Mouse (Mus musculus): ENCODE results near the gene Cul5. TPM values are rescaled to one million over a fixed set of nuclear protein-coding genes. Genes with fewer than 3 reads are reported as not detected.

Cul5 gene
- polyA plus RNA-seq, 1 experiment from 2014 or later, result 41.5 TPM

DNA sequence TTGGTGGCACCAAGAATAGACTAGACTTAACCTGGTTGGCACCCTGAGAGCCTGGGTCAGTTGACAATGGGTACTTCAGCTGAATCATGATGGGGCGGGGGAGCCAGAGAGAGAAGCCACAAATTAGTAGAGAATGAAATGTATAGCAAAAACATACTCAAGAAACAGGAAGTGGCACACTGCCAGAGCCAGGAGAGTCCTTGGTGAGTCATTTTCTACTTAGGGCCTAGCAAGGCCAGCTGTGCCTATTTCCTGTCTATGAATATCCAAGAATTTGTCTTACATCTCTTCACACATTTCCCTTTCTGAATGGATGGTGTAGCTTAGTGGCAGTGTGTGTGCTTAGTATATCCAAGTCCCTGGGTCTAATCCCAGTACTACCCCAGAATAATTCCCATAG, 66.4 kb downstream of the Cul5 start:
- H3K9ac ChIP-seq, result no peak overlapping the region
- H3K9me3 ChIP-seq, result no peaks in the 10 kb centered on the region
- H3K27me3 ChIP-seq, result no peaks in the 10 kb centered on the region
- ATAC-seq (ENCODE audit: low FRiP score), result no peak
- H3K4me1 ChIP-seq (replicated peaks), result peaks cover 14% of the 10 kb centered on the region
- H3K36me3 ChIP-seq, result peaks cover 8% of the 10 kb centered on the region; the same call in 1 of the 2 replicates
- H3K27ac ChIP-seq, result no peak overlapping the region
- H3K4me2 ChIP-seq, result no peak overlapping the region
- WGBS, result 91% methylated on average over 1 of the region's 1 CpGs
- H3K4me3 ChIP-seq, result no peak overlapping the region

GRCm38 (mm10) chr9:53601541-53601940, 68.3 kb downstream of the Cul5 start:
- Histone ChIP-seq H3K4me1 (replicated peaks) (peaks cover 9% of the 10 kb centered on the region; the same call in 1 of the 2 replicates), H3K4me2 (no peak overlapping the region), H3K27me3 (no peaks in the 10 kb centered on the region), H3K9me3 (no peaks in the 10 kb centered on the region), H3K9ac (no peak overlapping the region), H3K4me3 (no peak overlapping the region), H3K36me3 (peaks cover 8% of the 10 kb centered on the region; the same call in 1 of the 2 replicates), H3K27ac (no peak overlapping the region)
- ATAC-seq (ENCODE audit: low FRiP score), result no peak
- WGBS, result 94% methylated on average over 2 of the region's 2 CpGs

- ATAC-seq (ENCODE audit: low FRiP score), result no peak
- peaks cover 19% of the 10 kb centered on the region for H3K36me3 ChIP-seq
- no peaks in the 10 kb centered on the region for H3K27me3 ChIP-seq
- H3K4me2 ChIP-seq, result no peak overlapping the region
- no peak overlapping the region for H3K4me3 ChIP-seq
- H3K27ac ChIP-seq, result no peak overlapping the region
- no peaks in the 10 kb centered on the region for H3K9me3 ChIP-seq
- 79% methylated on average over 6 of the region's 6 CpGs for WGBS
- no peaks in the 10 kb centered on the region for H3K4me1 ChIP-seq (replicated peaks)
- no peak overlapping the region for H3K9ac ChIP-seq
Observed at GRCm38 (mm10) chr9:53598631-53599030, 71.2 kb downstream of the Cul5 start.

- no peak overlapping the region for H3K27ac ChIP-seq
- no peaks in the 10 kb centered on the region for H3K27me3 ChIP-seq
- WGBS, result 93% methylated on average over 4 of the region's 4 CpGs
- no peak overlapping the region for H3K4me2 ChIP-seq
- no peak for ATAC-seq (ENCODE audit: low FRiP score)
- H3K4me3 ChIP-seq, result no peak overlapping the region
- H3K9me3 ChIP-seq, result no peaks in the 10 kb centered on the region
- H3K4me1 ChIP-seq (replicated peaks), result no peaks in the 10 kb centered on the region
- no peak overlapping the region for H3K9ac ChIP-seq
- peaks cover 30% of the 10 kb centered on the region for H3K36me3 ChIP-seq
Observed at GRCm38 (mm10) chr9:53596971-53597600, 72.7 kb downstream of the Cul5 start.

GRCm38 (mm10) chr9:53594764-53595163, 75.0 kb downstream of the Cul5 start:
- H3K27me3 ChIP-seq, result no peaks in the 10 kb centered on the region
- WGBS, result 14% methylated on average over 3 of the region's 3 CpGs

GRCm38 (mm10) chr9:53581870-53582269, 87.9 kb downstream of the Cul5 start:
- Histone ChIP-seq H3K4me1 (replicated peaks) (no peaks in the 10 kb centered on the region), H3K27me3 (no peaks in the 10 kb centered on the region), H3K4me2 (no peak overlapping the region), H3K27ac (no peak overlapping the region), H3K9ac (no peak overlapping the region), H3K4me3 (no peak overlapping the region), H3K36me3 (peaks cover 77% of the 10 kb centered on the region), H3K9me3 (no peaks in the 10 kb centered on the region)
- WGBS, result 89% methylated on average over 4 of the region's 4 CpGs
- ATAC-seq (ENCODE audit: low FRiP score), result no peak

More at GRCm38 (mm10) chr9:53594764-53595163, 75.0 kb downstream of the Cul5 start:
- H3K4me3 ChIP-seq, result no peak overlapping the region
- no peak overlapping the region for H3K4me2 ChIP-seq
- no peaks in the 10 kb centered on the region for H3K4me1 ChIP-seq (replicated peaks)
- ATAC-seq (ENCODE audit: low FRiP score), result no peak
- no peak overlapping the region for H3K9ac ChIP-seq
- H3K9me3 ChIP-seq, result no peaks in the 10 kb centered on the region
- H3K27ac ChIP-seq, result no peak overlapping the region
- H3K36me3 ChIP-seq, result peaks cover 49% of the 10 kb centered on the region

GRCm38 (mm10) chr9:53575721-53576120, 94.1 kb downstream of the Cul5 start:
- H3K36me3 ChIP-seq, result peaks cover 61% of the 10 kb centered on the region
- WGBS, result 90% methylated on average over 5 of the region's 5 CpGs
- no peaks in the 10 kb centered on the region for H3K4me1 ChIP-seq (replicated peaks)
- ATAC-seq (ENCODE audit: low FRiP score), result no peak
- H3K4me2 ChIP-seq, result no peak overlapping the region
- no peaks in the 10 kb centered on the region for H3K27me3 ChIP-seq
- no peaks in the 10 kb centered on the region for H3K9me3 ChIP-seq
- H3K27ac ChIP-seq, result no peak overlapping the region
- no peak overlapping the region for H3K9ac ChIP-seq
- H3K4me3 ChIP-seq, result no peak overlapping the region

- Histone ChIP-seq H3K27ac (no peak overlapping the region), H3K4me3 (no peak overlapping the region), H3K27me3 (no peaks in the 10 kb centered on the region), H3K9ac (no peak overlapping the region), H3K36me3 (peaks cover 60% of the 10 kb centered on the region), H3K4me2 (no peak overlapping the region), H3K9me3 (no peaks in the 10 kb centered on the region), H3K4me1 (replicated peaks) (no peaks in the 10 kb centered on the region)
- WGBS, result 94% methylated on average over 7 of the region's 7 CpGs
- no peak for ATAC-seq (ENCODE audit: low FRiP score)
Observed at GRCm38 (mm10) chr9:53572516-53573307, 97.1 kb downstream of the Cul5 start.

- Histone ChIP-seq H3K36me3 (peaks cover 63% of the 10 kb centered on the region), H3K4me1 (replicated peaks) (no peaks in the 10 kb centered on the region), H3K9me3 (no peaks in the 10 kb centered on the region), H3K27ac (no peak overlapping the region), H3K9ac (no peak overlapping the region), H3K27me3 (no peaks in the 10 kb centered on the region), H3K4me3 (no peak overlapping the region), H3K4me2 (no peak overlapping the region)
- ATAC-seq (ENCODE audit: low FRiP score), result no peak
- 88% methylated on average over 6 of the region's 6 CpGs for WGBS
Observed at GRCm38 (mm10) chr9:53570662-53571061, 99.2 kb downstream of the Cul5 start.

Other genes with a start within 250 kb of the Cul5 start
- gene Atm, start 133.3 kb downstream of the Cul5 start, polyA plus RNA-seq (2015; fragmentation: Nextera tagmentation; extraction: Ambion mirVana), result 11.3 and 14.2 TPM in 2 replicates
- gene Npat, start 133.0 kb downstream of the Cul5 start, polyA plus RNA-seq (2015; fragmentation: Nextera tagmentation; extraction: Ambion mirVana), result 11.7 and 13.0 TPM in 2 replicates
- 131 and 132 TPM in 2 replicates for gene Acat1, start 59.6 kb downstream of the Cul5 start, polyA plus RNA-seq (2015; fragmentation: Nextera tagmentation; extraction: Ambion mirVana)
- 3.6 and 3.7 TPM in 2 replicates for gene Rab39, start 36.2 kb upstream of the Cul5 start, polyA plus RNA-seq (2015; fragmentation: Nextera tagmentation; extraction: Ambion mirVana)
- gene Slc35f2, start 101.5 kb upstream of the Cul5 start, polyA plus RNA-seq (2015; fragmentation: Nextera tagmentation; extraction: Ambion mirVana), result 9.3 and 9.6 TPM in 2 replicates
- gene Sln, start 180.2 kb upstream of the Cul5 start, polyA plus RNA-seq (2015; fragmentation: Nextera tagmentation; extraction: Ambion mirVana), result 0.63 and 1.2 TPM in 2 replicates

Measured in hindbrain, embryonic 13.5 days (tissue).